Mouse (Mus musculus): ENCODE results near the gene Retreg1. TPM values are rescaled to one million over a fixed set of nuclear protein-coding genes. Genes with fewer than 3 reads are reported as not detected.

Retreg1 gene
- polyA plus RNA-seq, 1 experiment from 2014 or later = 1.9 TPM

- Histone ChIP-seq H3K4me3 (no peak overlapping the region), H3K27me3 (ENCODE audit: low read depth, poor library complexity, severe bottlenecking) (no peaks in the 10 kb centered on the region), H3K9me3 (replicated peaks) (no peaks in the 10 kb centered on the region), H3K4me1 (peaks cover 6% of the 10 kb centered on the region; the same call in 1 of the 2 replicates), H3K36me3 (no peaks in the 10 kb centered on the region), H3K27ac (no peak overlapping the region)
- 74% methylated on average over 2 of the region's 2 CpGs for WGBS
- no peak for DNase-seq (ENCODE audit: low spot score)
These were observed 73.3 kb downstream of the Retreg1 start for GRCm38 (mm10) chr15:25916252-25916651.

DNA sequence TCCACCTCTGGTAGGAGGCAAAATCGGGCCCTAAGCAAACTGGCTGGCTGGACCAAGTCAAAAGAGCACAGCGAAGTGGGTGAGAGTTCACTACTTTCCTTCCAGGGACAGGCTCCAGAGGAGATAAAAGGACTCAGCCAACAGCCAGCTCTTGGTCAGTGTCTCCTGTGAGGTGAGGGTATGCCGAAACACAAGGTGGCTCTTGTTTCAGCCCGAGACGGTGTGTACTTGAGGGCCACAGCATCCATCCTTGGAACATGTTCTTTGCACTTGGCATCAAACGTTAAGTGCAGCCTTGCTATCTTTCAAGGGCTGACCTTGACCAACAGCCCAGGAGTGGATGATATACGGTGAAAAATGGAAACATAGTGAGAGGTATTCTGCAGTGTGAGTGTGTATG is 75.7 kb downstream of the Retreg1 start:
- Histone ChIP-seq H3K9me3 (replicated peaks) (no peaks in the 10 kb centered on the region), H3K4me1 (peaks cover 5% of the 10 kb centered on the region; the same call in 1 of the 2 replicates), H3K4me3 (no peak overlapping the region), H3K36me3 (no peaks in the 10 kb centered on the region), H3K27ac (no peak overlapping the region), H3K27me3 (ENCODE audit: low read depth, poor library complexity, severe bottlenecking) (no peaks in the 10 kb centered on the region)
- DNase-seq (ENCODE audit: low spot score) = no peak
- WGBS = 93% methylated on average over 7 of the region's 7 CpGs

- H3K27me3 ChIP-seq (ENCODE audit: low read depth, poor library complexity, severe bottlenecking) = no peaks in the 10 kb centered on the region
- H3K27ac ChIP-seq = no peak overlapping the region
- no peaks in the 10 kb centered on the region for H3K36me3 ChIP-seq
- no peak overlapping the region for H3K4me3 ChIP-seq
- 84% methylated on average over 4 of the region's 4 CpGs for WGBS
- no peaks in the 10 kb centered on the region for H3K9me3 ChIP-seq (replicated peaks)
- H3K4me1 ChIP-seq = 0 out of 2 replicates have a peak, but pooled peaks cover 2% of the 10 kb centered on the region
- DNase-seq (ENCODE audit: low spot score) = no peak
These were observed 77.0 kb downstream of the Retreg1 start for GRCm38 (mm10) chr15:25919995-25920394.

DNA sequence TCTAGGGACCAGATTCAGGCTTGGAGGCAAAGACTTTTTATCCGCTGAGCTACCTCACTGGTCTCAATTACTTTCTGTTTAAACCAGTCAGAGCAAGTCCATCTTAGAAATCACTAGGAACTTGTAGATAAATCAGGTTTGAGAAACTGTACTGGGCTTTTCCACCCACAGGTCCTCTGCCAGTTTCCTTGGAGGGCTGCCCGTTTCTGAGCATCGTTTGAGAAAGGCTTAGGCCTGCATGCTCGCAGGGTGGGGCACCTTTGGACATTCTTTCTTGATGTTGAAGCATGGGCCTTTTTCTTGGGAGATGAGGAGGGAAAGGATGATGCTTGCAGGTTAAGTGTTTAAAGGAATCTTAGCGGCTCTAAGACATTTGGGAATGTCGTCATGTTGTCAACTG is 77.9 kb downstream of the Retreg1 start:
- 93% methylated on average over 6 of the region's 6 CpGs for WGBS
- no peak for DNase-seq (ENCODE audit: low spot score)
- Histone ChIP-seq H3K4me3 (no peak overlapping the region), H3K27ac (no peak overlapping the region), H3K36me3 (no peaks in the 10 kb centered on the region), H3K9me3 (replicated peaks) (no peaks in the 10 kb centered on the region), H3K27me3 (ENCODE audit: low read depth, poor library complexity, severe bottlenecking) (no peaks in the 10 kb centered on the region), H3K4me1 (0 out of 2 replicates have a peak, but pooled peaks cover 2% of the 10 kb centered on the region)

DNA sequence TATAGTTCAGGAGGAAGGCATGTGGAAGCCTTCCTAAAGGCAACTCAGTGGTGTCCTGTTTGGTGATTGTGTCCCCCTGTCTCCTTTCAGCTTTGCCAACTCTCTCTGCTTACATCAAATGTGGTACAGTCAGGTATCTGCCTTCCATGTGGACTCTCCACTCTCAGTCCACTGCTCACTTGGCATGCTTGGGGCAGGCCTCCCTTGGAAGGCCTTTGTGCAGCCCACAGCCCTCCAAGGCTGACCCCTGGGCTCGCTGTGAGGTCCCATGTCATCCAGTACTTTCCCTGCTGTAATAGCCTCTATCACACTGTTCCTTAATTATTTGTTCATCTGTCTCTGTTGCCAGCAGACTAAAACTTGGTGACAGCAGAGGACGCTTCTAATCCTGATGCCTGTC is 79.0 kb downstream of the Retreg1 start:
- no peaks in the 10 kb centered on the region for H3K9me3 ChIP-seq (replicated peaks)
- DNase-seq (ENCODE audit: low spot score) = no peak
- no peak overlapping the region for H3K4me3 ChIP-seq
- H3K27ac ChIP-seq = no peak overlapping the region
- H3K36me3 ChIP-seq = no peaks in the 10 kb centered on the region
- H3K27me3 ChIP-seq (ENCODE audit: low read depth, poor library complexity, severe bottlenecking) = no peaks in the 10 kb centered on the region
- H3K4me1 ChIP-seq = 0 out of 2 replicates have a peak, but pooled peaks cover 2% of the 10 kb centered on the region
- 84% methylated on average over 2 of the region's 2 CpGs for WGBS

DNA sequence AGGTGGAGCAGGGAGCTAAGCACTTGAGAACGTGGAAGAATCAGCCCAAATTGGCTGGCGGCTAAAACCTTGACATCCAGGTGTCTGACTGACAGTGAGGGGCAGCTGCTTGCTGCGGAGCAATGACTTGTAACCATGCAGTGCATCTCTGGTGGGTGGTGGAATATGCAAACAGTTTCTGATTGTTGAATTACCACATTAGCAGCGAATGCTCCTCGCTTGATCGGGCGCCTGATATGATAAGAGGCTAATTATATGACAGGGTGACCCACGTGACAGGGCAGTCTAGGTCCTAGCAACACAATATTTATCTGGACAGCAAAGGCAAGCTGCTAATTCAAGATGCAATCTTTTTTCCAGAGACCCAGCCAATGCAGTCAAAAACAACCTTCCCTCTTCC is 80.9 kb downstream of the Retreg1 start:
- Histone ChIP-seq H3K36me3 (no peaks in the 10 kb centered on the region), H3K4me3 (no peak overlapping the region), H3K9me3 (replicated peaks) (no peaks in the 10 kb centered on the region), H3K27ac (no peak overlapping the region), H3K4me1 (peaks cover 2% of the 10 kb centered on the region; the same call in 1 of the 2 replicates), H3K27me3 (ENCODE audit: low read depth, poor library complexity, severe bottlenecking) (no peaks in the 10 kb centered on the region)
- 91% methylated on average over 8 of the region's 8 CpGs for WGBS
- DNase-seq (ENCODE audit: low spot score) = no peak

DNA sequence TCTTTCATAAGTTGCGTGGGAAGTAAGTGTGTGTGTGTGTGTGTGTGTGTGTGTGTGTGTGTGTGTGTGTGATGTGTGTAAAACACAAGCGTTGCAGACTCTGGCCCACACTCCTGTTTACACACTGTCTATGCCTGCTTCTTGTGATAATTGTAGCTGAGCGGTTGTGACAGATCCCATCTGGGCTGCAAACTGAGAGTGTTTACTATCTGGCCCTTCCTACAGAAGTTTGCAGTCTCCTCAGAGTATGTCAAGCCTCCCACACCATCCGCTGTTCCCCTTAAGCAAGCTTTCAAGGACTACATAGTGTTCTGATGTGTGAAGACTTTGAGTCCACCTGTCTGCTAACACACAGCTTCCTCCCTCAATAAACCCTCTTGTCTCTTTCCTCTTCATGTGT is 83.2 kb downstream of the Retreg1 start:
- peaks cover 7% of the 10 kb centered on the region for H3K4me1 ChIP-seq
- no peaks in the 10 kb centered on the region for H3K36me3 ChIP-seq
- 89% methylated on average over 4 of the region's 4 CpGs for WGBS
- no peak overlapping the region for H3K27ac ChIP-seq
- no peak overlapping the region for H3K4me3 ChIP-seq
- DNase-seq (ENCODE audit: low spot score) = no peak
- no peaks in the 10 kb centered on the region for H3K9me3 ChIP-seq (replicated peaks)
- no peaks in the 10 kb centered on the region for H3K27me3 ChIP-seq (ENCODE audit: low read depth, poor library complexity, severe bottlenecking)

- no peak overlapping the region for H3K27ac ChIP-seq
- 95% methylated on average over 14 of the region's 14 CpGs for WGBS
- DNase-seq (ENCODE audit: low spot score) = no peak
These were observed 84.1 kb downstream of the Retreg1 start for GRCm38 (mm10) chr15:25927106-25927505.

GRCm38 (mm10) chr15:25928001-25928400 is 85.0 kb downstream of the Retreg1 start:
- H3K9me3 ChIP-seq (replicated peaks) = no peaks in the 10 kb centered on the region
- peaks cover 9% of the 10 kb centered on the region for H3K4me1 ChIP-seq
- H3K27ac ChIP-seq = no peak overlapping the region
- no peak overlapping the region for H3K4me3 ChIP-seq
- DNase-seq (ENCODE audit: low spot score) = no peak
- 89% methylated on average over 8 of the region's 8 CpGs for WGBS
- no peaks in the 10 kb centered on the region for H3K36me3 ChIP-seq
- no peaks in the 10 kb centered on the region for H3K27me3 ChIP-seq (ENCODE audit: low read depth, poor library complexity, severe bottlenecking)

More at GRCm38 (mm10) chr15:25927106-25927505, 84.1 kb downstream of the Retreg1 start:
- Histone ChIP-seq H3K9me3 (replicated peaks) (no peaks in the 10 kb centered on the region), H3K4me3 (no peak overlapping the region), H3K36me3 (no peaks in the 10 kb centered on the region), H3K27me3 (ENCODE audit: low read depth, poor library complexity, severe bottlenecking) (no peaks in the 10 kb centered on the region), H3K4me1 (peaks cover 7% of the 10 kb centered on the region)

- DNase-seq (ENCODE audit: low spot score) = no peak
- Histone ChIP-seq H3K27me3 (ENCODE audit: low read depth, poor library complexity, severe bottlenecking) (no peaks in the 10 kb centered on the region), H3K4me1 (peaks cover 15% of the 10 kb centered on the region), H3K36me3 (no peaks in the 10 kb centered on the region), H3K9me3 (replicated peaks) (no peaks in the 10 kb centered on the region), H3K4me3 (no peak overlapping the region), H3K27ac (no peak overlapping the region)
- WGBS = 69% methylated on average over 5 of the region's 5 CpGs
These were observed 85.9 kb downstream of the Retreg1 start for GRCm38 (mm10) chr15:25928831-25929230.

DNA sequence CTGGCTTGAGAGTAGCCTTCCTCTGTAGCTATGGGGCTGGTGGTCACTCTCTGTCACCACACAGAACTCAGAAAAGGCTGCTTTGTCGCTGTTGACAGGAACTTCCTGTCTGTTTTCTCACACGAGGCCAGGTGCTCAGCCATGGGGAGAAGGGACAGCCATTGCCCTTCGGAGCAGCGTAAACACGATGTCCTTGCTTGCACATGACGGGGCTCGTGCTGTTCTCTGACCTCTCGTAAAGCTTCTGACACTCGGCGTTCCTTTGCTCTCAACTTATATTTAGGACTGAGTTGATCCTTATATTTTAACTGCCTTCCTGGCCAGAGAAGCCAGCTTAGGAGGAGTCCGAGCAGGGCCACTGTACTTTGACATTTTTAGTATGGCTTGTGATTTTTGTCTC is 86.5 kb downstream of the Retreg1 start:
- 45% methylated on average over 11 of the region's 11 CpGs for WGBS
- no peak overlapping the region for H3K27ac ChIP-seq

GRCm38 (mm10) chr15:25929936-25930335 is 87.0 kb downstream of the Retreg1 start:
- Histone ChIP-seq H3K27me3 (ENCODE audit: low read depth, poor library complexity, severe bottlenecking) (no peaks in the 10 kb centered on the region), H3K9me3 (replicated peaks) (no peaks in the 10 kb centered on the region), H3K36me3 (no peaks in the 10 kb centered on the region), H3K4me1 (peaks cover 16% of the 10 kb centered on the region), H3K4me3 (no peak overlapping the region), H3K27ac (no peak overlapping the region)
- no peak for DNase-seq (ENCODE audit: low spot score)
- WGBS = 92% methylated on average over 10 of the region's 10 CpGs

More for the DNA sequence above, 86.5 kb downstream of the Retreg1 start:
- H3K4me3 ChIP-seq = no peak overlapping the region
- H3K4me1 ChIP-seq = peaks cover 16% of the 10 kb centered on the region
- no peaks in the 10 kb centered on the region for H3K36me3 ChIP-seq
- no peaks in the 10 kb centered on the region for H3K9me3 ChIP-seq (replicated peaks)
- no peaks in the 10 kb centered on the region for H3K27me3 ChIP-seq (ENCODE audit: low read depth, poor library complexity, severe bottlenecking)
- peak; percentile 45 for DNase-seq (ENCODE audit: low spot score)

- Histone ChIP-seq H3K4me1 (peaks cover 16% of the 10 kb centered on the region), H3K4me3 (no peak overlapping the region), H3K27ac (no peak overlapping the region), H3K9me3 (replicated peaks) (no peaks in the 10 kb centered on the region), H3K27me3 (ENCODE audit: low read depth, poor library complexity, severe bottlenecking) (no peaks in the 10 kb centered on the region), H3K36me3 (no peaks in the 10 kb centered on the region)
- DNase-seq (ENCODE audit: low spot score) = no peak
- 90% methylated on average over 5 of the region's 5 CpGs for WGBS
These were observed 87.7 kb downstream of the Retreg1 start for GRCm38 (mm10) chr15:25930657-25931056.

GRCm38 (mm10) chr15:25932497-25932896 is 89.5 kb downstream of the Retreg1 start:
- Histone ChIP-seq H3K9me3 (replicated peaks) (no peaks in the 10 kb centered on the region), H3K36me3 (no peaks in the 10 kb centered on the region), H3K27me3 (ENCODE audit: low read depth, poor library complexity, severe bottlenecking) (no peaks in the 10 kb centered on the region), H3K4me3 (no peak overlapping the region), H3K27ac (no peak overlapping the region), H3K4me1 (peaks cover 16% of the 10 kb centered on the region)
- DNase-seq (ENCODE audit: low spot score) = no peak
- WGBS = 91% methylated on average over 9 of the region's 9 CpGs

Measured in limb, embryonic 10.5 days (tissue).